Mouse (Mus musculus): ENCODE results near the gene Atf6b. TPM values are rescaled to one million over a fixed set of nuclear protein-coding genes. Genes with fewer than 3 reads are reported as not detected.
A peak's percentile ranks its signal among the peaks of the same experiment; 100 is the strongest.

Atf6b gene
- total RNA-seq, 2 experiments from 2014 or later, result 5.9 to 7.9 TPM

DNA sequence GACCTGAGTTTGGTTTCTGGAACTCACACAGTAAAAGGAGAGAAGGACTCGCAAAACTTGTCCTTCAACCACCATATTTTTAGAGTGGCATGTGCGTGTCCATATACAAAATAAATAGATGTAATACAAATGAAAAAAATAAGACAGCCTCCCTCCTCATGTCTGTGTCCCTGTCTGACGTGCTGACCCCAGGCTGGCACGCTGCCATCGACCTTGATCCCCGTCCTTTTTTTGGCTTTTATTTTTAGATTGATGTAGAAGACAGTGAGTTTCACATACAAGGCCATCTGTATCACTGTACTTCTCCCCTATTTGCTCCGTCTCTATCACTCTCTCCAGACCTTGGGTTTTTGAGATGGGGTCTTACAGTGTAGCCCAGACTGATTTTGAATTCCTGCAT lies 17.5 kb downstream of the Atf6b start:
- DNase-seq (ENCODE audit: low spot score), result no peak

GRCm38 (mm10) chr17:34670235-34670634 lies 23.3 kb downstream of the Atf6b start, which contains the start of gene Tnxb:
Gene Tnxb, plus strand, starts transcription at chr17:34670535.
- DNase-seq (ENCODE audit: low spot score), result no peak

DNA sequence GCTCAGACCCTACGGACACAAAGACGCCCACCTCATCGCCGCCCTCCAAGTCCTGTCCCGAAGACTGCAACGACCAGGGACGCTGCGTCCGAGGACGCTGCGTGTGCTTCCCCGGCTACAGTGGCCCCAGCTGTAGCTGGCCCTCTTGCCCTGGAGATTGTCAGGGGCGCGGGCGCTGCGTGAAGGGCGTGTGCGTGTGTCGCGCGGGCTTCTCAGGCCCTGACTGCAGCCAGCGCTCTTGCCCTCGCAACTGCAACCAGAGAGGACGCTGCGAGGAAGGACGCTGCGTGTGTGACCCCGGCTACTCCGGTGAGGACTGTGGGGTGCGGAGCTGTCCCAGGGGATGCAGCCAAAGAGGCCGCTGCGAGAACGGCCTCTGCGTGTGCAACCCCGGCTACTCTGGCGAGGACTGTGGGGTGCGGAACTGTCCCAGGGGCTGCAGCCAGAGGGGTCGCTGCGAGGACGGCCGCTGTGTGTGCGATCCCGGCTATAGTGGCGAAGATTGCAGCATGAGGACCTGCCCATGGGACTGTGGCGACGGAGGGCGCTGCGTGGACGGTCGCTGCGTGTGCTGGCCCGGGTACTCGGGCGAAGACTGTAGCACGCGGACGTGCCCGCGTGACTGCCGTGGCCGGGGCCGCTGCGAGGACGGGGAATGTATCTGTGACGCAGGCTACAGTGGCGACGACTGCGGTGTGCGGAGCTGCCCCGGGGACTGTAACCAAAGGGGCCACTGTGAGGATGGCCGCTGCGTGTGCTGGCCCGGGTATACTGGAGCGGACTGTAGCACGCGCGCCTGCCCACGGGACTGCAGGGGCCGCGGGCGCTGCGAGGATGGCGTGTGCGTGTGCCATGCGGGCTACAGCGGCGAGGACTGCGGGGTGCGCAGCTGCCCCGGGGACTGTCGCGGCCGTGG lies 24.5 kb downstream of the Atf6b start:
- DNase-seq (ENCODE audit: low spot score), result no peak

DNA sequence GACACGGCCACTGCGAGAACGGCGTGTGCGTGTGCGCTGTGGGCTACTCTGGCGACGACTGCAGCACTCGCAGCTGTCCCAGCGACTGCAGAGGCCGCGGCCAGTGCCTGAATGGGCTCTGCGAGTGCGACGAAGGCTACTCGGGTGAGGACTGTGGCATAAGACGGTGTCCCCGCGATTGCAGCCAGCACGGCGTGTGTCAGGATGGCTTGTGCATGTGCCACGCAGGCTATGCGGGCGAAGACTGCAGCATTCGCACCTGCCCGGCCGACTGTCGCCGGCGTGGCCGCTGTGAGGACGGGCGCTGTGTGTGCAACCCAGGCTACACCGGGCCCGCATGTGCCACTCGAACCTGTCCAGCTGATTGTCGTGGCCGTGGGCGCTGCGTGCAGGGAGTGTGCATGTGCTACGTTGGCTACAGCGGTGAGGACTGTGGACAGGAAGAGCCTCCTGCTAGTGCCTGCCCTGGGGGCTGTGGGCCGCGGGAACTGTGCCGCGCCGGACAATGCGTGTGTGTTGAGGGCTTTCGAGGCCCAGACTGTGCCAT lies 25.4 kb downstream of the Atf6b start:
- no peak for DNase-seq (ENCODE audit: low spot score)

DNA sequence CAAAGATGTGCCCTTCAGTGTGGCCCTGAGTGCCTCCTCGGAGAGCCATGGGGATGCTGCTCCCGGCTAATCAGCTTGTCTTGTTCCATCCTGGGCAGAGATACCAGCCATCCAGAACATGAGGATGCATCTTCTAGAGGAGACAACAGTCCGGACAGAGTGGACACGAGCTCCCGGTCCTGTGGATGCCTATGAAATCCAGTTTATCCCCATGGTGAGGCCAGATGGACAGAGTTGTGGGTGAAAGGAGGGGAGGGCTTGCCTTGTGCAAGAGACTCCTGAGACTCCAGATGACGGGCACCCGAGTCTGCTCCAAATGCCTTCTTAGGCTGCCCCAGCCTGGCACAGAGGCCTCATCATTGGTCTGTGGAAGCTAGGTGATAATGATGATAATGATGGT lies 26.2 kb downstream of the Atf6b start:
- DNase-seq (ENCODE audit: low spot score), result no peak

GRCm38 (mm10) chr17:34674524-34675204 lies 27.7 kb downstream of the Atf6b start:
- no peak for DNase-seq (ENCODE audit: low spot score)

- no peak for DNase-seq (ENCODE audit: low spot score)
These were observed 28.5 kb downstream of the Atf6b start for GRCm38 (mm10) chr17:34675205-34676092.

GRCm38 (mm10) chr17:34676093-34676460 lies 29.1 kb downstream of the Atf6b start:
- no peak for DNase-seq (ENCODE audit: low spot score)

- DNase-seq (ENCODE audit: low spot score), result no peak
These were observed 29.7 kb downstream of the Atf6b start for GRCm38 (mm10) chr17:34676671-34677070.

DNA sequence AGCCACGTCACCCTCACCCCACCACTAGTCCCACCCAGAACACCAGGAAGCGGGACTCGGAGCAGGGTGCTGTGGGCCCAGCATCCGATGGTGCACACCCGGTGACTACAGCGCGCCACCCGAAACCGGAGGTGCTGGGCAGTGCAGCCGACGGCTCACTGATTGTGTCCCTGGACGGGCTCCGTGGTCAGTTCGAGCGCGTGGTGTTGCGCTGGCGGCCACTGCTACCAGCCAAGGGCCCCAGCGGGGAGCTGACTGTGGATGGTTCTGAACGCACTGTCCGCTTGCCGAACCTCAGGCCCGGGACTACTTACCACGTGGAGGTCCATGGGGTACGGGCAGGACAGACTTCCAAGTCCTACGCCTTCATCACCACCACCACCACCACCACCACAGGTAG lies 33.2 kb downstream of the Atf6b start:
- no peak for DNase-seq (ENCODE audit: low spot score)

DNA sequence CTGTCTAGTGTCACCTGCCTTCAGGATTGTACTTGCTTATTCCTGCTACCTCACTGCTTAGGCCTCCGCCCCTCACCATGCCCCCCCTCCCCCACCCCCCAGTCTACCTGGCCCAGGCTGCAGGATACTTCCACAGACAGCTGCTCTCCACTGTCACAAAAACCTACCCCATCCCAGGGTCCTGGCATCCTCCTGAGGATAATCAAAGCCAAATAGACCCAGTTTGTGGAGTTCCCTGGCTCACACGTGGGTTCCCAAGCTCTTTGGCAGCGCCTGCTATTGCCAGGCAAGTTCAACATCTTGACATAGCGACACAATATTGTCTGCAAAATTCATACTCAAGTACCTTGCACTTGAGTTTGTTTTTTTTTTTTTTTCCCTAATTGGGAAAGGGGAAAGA lies 33.7 kb downstream of the Atf6b start:
- DNase-seq (ENCODE audit: low spot score), result no peak

GRCm38 (mm10) chr17:34681132-34681571 lies 34.2 kb downstream of the Atf6b start:
- DNase-seq (ENCODE audit: low spot score), result no peak

GRCm38 (mm10) chr17:34681881-34682536 lies 35.1 kb downstream of the Atf6b start:
- no peak for DNase-seq (ENCODE audit: low spot score)

DNA sequence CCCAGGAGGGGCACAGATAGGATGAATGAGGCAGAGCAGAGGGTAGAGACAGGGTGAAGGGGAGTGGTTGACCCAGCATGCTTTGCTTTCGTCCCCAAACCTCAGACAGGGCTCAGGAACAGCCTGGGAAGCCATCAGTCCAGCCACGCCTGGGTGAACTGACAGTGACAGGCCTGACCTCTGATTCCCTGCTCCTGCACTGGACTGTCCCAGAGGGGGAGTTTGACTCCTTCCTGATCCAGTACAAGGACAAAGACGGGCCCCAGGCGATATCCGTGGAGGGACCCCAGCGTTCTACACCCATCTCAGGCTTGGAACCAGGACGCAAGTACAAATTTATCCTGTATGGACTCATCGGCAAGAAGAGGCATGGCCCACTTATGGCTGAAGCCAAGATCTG lies 36.2 kb downstream of the Atf6b start:
- no peak for DNase-seq (ENCODE audit: low spot score)

DNA sequence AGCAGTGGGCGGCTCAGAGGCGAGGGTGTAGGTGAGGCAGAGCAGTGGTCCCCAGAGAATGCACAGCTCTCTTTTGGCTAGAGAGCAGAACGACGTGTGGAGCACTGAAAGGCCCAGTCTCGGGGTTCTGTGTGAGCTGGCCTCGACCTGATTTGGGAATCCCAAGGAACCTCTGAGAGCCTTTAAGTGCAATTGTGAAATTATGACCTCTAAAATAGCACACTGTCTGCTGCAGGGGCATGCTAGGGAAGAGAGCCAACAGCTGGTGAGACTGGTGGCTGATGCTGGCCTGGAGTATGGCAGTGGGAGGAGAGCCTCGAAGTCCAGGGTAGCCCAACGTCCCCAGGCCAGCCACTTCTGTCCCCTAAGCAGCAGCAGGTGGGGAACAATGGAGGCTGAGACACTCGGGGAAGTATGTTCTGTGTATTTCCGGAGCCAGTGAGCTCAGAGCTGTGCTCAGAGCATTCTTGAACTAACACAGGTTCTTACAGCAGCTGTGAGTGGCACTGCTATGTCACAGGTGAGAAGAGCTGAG lies 36.8 kb downstream of the Atf6b start:
- DNase-seq (ENCODE audit: low spot score), result no peak

DNA sequence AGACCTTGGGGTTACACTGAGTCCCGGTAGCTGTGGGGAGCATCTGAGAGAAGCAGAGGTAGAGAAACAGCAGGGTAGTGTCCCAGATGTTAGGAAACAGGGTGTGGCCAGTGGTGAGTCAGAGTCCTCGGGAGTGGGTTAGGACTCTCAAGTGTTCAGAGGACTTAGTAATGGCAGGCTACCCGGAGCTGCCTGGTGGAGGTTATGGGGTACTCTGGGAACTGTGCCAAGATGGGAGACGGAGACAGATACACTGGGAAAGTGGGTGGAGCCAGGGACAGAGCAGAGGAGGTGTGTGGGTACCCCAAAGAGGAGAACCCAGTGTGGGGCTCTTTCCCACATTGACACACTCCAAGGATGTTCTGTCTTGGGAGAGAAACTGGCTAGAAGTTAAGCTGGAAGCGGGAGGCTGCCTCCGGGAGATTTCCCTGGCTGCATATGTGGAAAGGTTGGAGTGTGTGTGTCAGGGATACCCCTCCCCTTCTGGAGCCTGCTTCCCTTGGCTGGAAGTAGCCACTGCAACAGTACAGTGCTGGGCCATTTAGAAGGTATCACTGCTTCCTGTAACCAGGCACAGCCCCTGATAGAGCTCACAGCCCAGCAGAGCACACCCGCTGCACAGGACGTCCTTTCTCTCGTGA lies 37.4 kb downstream of the Atf6b start:
- DNase-seq (ENCODE audit: low spot score), result peak; percentile 62

DNA sequence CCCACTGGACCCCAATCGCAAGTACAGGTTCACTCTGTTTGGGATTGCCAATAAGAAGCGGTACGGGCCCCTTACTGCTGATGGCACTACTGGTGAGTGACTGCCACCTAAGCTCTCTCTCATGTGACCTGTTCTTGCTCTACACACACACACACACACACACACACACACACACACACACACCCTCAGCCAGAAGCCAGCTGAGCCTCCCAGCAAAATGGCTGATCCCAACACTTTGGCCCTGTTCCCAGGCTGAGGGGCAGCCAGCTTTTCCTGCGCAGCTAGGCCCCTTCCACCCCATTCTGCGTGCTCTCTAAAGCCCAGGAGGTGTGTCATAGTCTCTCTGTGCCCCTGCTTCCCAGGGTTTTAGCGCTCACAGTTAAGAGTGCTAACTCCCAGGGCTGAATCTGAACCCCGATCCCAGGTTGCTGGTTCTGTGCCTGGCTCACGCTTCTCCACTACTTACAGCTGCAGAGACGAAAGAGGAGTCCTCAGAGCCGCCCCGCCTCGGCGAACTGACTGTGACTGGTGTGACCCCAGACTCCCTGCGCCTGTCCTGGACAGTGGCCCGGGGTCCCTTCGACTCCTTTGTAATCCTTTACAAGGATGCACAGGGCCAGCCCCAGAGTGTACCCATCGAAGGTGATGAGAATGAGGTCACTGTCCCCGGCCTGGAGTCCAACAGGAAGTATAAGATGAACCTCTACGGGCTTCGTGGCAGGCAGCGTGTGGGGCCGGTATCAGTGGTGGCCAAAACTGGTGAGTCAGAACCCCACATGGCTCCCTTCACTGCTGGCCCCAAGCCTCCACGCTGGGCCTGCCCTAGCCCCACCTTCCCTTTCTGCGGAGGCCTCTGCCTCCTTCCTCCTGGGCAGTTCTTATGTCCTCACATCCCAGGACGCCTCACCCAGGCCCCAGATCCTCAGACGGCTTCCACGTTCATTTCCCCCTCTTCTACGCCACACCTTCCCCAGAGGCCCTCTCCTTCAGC lies 38.5 kb downstream of the Atf6b start:
- peak; percentile 66 for DNase-seq (ENCODE audit: low spot score)

DNA sequence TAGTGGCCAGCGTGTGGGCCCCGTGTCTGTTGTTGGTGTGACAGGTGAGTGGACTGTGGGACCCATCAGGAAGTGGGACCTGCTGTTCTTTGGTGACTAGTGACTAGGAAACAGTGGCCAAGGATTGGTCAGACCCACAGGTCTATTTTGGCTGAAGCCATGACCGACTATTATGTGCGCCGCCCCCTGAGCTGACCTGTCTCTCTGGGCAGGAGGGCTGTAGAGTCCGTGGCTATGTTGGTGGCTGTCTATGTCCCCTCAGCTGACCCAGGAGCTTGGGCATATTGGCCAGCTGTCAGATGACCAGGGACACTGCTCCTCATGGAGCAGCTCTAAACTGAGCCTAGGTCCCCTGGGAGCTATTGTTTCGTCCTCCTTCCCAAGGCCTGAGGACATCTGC lies 41.9 kb downstream of the Atf6b start:
- no peak for DNase-seq (ENCODE audit: low spot score)

- peak; percentile 74 for DNase-seq (ENCODE audit: low spot score)
These were observed 43.5 kb downstream of the Atf6b start for GRCm38 (mm10) chr17:34690458-34690857.
